Mouse (Mus musculus): Measurements from ENCODE around the gene Thrb. TPM values are rescaled to one million over a fixed set of nuclear protein-coding genes. Genes with fewer than 3 reads are reported as not detected.

The Thrb gene
- total RNA-seq, 2 experiments from 2014 or later, result 23.8 to 26.3 TPM

GRCm38 (mm10) chr14:17850355-17850754 is 190.3 kb downstream of the Thrb start:
- no peak for DNase-seq (ENCODE audit: low spot score)
- intact Hi-C loops (cut with DNase I), result no loop called here

GRCm38 (mm10) chr14:17852236-17852635 is 192.2 kb downstream of the Thrb start:
- intact Hi-C loops (cut with DNase I), result no loop called here
- no peak for DNase-seq (ENCODE audit: low spot score)

- intact Hi-C loops (cut with DNase I), result no loop called here
- DNase-seq (ENCODE audit: low spot score), result no peak
These were observed 199.8 kb downstream of the Thrb start for GRCm38 (mm10) chr14:17859790-17860385.

GRCm38 (mm10) chr14:17862651-17863050 is 202.6 kb downstream of the Thrb start:
- no peak for DNase-seq (ENCODE audit: low spot score)
- intact Hi-C loops (cut with DNase I), result no loop called here

GRCm38 (mm10) chr14:17863701-17864320 is 203.8 kb downstream of the Thrb start:
- intact Hi-C loops (cut with DNase I), result no loop called here
- DNase-seq (ENCODE audit: low spot score), result no peak

- intact Hi-C loops (cut with DNase I), result no loop called here
- DNase-seq (ENCODE audit: low spot score), result no peak
These were observed 208.3 kb downstream of the Thrb start for GRCm38 (mm10) chr14:17868326-17868725.

GRCm38 (mm10) chr14:17875946-17876345 is 215.9 kb downstream of the Thrb start:
- intact Hi-C loops (cut with DNase I), result no loop called here

GRCm38 (mm10) chr14:17879446-17879845 is 219.4 kb downstream of the Thrb start:
- intact Hi-C loops (cut with DNase I), result no loop called here
- no peak for DNase-seq (ENCODE audit: low spot score)

More at GRCm38 (mm10) chr14:17875946-17876345, 215.9 kb downstream of the Thrb start:
- DNase-seq (ENCODE audit: low spot score), result no peak

- intact Hi-C loops (cut with DNase I), result no loop called here
- no peak for DNase-seq (ENCODE audit: low spot score)
These were observed 224.8 kb downstream of the Thrb start for GRCm38 (mm10) chr14:17884884-17885283.

GRCm38 (mm10) chr14:17885320-17885719 is 225.3 kb downstream of the Thrb start:
- intact Hi-C loops (cut with DNase I), result no loop called here
- no peak for DNase-seq (ENCODE audit: low spot score)

GRCm38 (mm10) chr14:17894791-17895190 is 234.7 kb downstream of the Thrb start:
- DNase-seq (ENCODE audit: low spot score), result no peak
- intact Hi-C loops (cut with DNase I), result no loop called here

GRCm38 (mm10) chr14:17899733-17900413 is 239.8 kb downstream of the Thrb start:
- intact Hi-C loops (cut with DNase I), result loop anchor here (5.0 kb wide), 1 partner anchor 243 kb away; no protein-coding TSS in a partner anchor
- DNase-seq (ENCODE audit: low spot score), result no peak

- intact Hi-C loops (cut with DNase I), result loop anchor here (5.0 kb wide), 1 partner anchor 243 kb away; no protein-coding TSS in a partner anchor
- DNase-seq (ENCODE audit: low spot score), result no peak
These were observed 240.3 kb downstream of the Thrb start for GRCm38 (mm10) chr14:17900414-17900795.

- intact Hi-C loops (cut with DNase I), result loop anchor here (5.0 kb wide), 1 partner anchor 245 kb away; no protein-coding TSS in a partner anchor
- no peak for DNase-seq (ENCODE audit: low spot score)
These were observed 242.4 kb downstream of the Thrb start for GRCm38 (mm10) chr14:17902426-17902825.

GRCm38 (mm10) chr14:17903121-17903520 is 243.1 kb downstream of the Thrb start:
- intact Hi-C loops (cut with DNase I), result loop anchor here (5.0 kb wide), 1 partner anchor 246 kb away; no protein-coding TSS in a partner anchor
- DNase-seq (ENCODE audit: low spot score), result no peak

GRCm38 (mm10) chr14:17904554-17904953 is 244.5 kb downstream of the Thrb start:
- intact Hi-C loops (cut with DNase I), result loop anchor here (5.0 kb wide), 1 partner anchor 247 kb away; no protein-coding TSS in a partner anchor
- DNase-seq (ENCODE audit: low spot score), result no peak

- intact Hi-C loops (cut with DNase I), result no loop called here
- no peak for DNase-seq (ENCODE audit: low spot score)
These were observed 245.6 kb downstream of the Thrb start for GRCm38 (mm10) chr14:17905627-17906026.

- intact Hi-C loops (cut with DNase I), result no loop called here
- DNase-seq (ENCODE audit: low spot score), result no peak
These were observed 246.9 kb downstream of the Thrb start for GRCm38 (mm10) chr14:17906931-17907330.

- intact Hi-C loops (cut with DNase I), result no loop called here
These were observed 251.1 kb downstream of the Thrb start for GRCm38 (mm10) chr14:17911157-17911556.

GRCm38 (mm10) chr14:17912573-17913207 is 252.6 kb downstream of the Thrb start:
- no peak for DNase-seq (ENCODE audit: low spot score)
- intact Hi-C loops (cut with DNase I), result no loop called here

More at GRCm38 (mm10) chr14:17911157-17911556, 251.1 kb downstream of the Thrb start:
- no peak for DNase-seq (ENCODE audit: low spot score)

Data from heart, postnatal 25 days (tissue).